Mouse (Mus musculus): ENCODE data around the gene Olfr568. TPM values are rescaled to one million over a fixed set of nuclear protein-coding genes. Genes with fewer than 3 reads are reported as not detected.

The Olfr568 gene
- not detected in 2 replicates for polyA plus RNA-seq (2015; fragmentation: Nextera tagmentation; extraction: Ambion mirVana)

DNA sequence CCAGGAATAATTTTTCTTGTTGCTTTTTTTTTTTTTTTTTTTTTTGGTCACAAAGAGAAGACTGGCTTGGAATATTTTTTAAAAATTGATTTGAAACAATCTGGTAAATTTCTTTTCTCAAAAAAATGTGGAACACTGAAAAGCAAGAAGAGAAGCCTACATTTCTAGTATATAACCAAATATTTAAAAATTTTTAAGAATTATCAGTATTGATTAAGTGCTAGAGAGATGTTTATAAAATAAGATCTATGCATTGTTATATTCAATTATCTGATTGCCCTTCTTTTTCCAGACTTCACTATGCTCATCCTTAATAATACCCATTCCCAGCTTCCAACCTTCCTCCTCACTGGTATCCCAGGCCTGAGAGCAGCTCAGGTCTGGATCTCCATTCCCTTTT, at the start of gene Olfr568:
TSS of gene Olfr568 (plus strand) at position 301 of the 400 bp plus-strand sequence.
- Histone ChIP-seq H3K4me3 (ENCODE audit: low read depth, low read length) (no peak within 1 kb of the TSS), H3K27me3 (ENCODE audit: control insufficient read depth, insufficient read depth, low read length) (no peaks in the 10 kb centered on the region), H3K27ac (replicated peaks) (no peak within 1 kb of the TSS), H3K4me2 (replicated peaks; ENCODE audit: low read depth) (no peak within 1 kb of the TSS), H3K36me3 (ENCODE audit: control insufficient read depth, insufficient read depth, low read length) (no peaks in the 10 kb centered on the region), H3K9me3 (ENCODE audit: control insufficient read depth, low read length) (no peaks in the 10 kb centered on the region), H3K4me1 (replicated peaks; ENCODE audit: control insufficient read depth, insufficient read depth) (no peaks in the 10 kb centered on the region), H3K9ac (ENCODE audit: low read length) (no peak within 1 kb of the TSS)
- DNase-seq (ENCODE audit: low spot score) = no peak
- no peak for ATAC-seq (ENCODE audit: low FRiP score, low TSS enrichment)
- TF ChIP-seq EP300 (optimal IDR thresholded peaks at IDR 0.05) (no peak), CTCF (IDR thresholded peaks at IDR 0.05; ENCODE audit: low read depth) (no peak)

DNA sequence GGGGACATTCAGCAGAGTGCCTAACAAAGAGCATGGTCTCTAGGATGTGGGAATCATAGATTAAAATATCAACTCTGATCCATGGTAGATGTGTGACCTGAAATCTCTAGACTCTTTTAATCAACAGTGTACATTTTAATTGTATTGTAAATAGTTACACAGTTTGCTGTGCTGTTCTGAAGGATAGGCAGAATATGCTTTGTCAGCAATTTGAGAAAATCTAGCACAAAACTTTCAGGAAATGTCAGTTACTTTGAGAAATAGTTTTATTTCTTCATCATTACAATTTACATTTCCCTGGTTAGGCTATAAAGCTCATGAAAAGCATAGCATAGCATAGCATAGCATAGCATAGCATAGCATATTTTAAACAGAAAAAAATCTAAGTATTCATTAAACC, 21.1 kb upstream of the Olfr568 start:
- DNase-seq (ENCODE audit: low spot score) (no peak), ATAC-seq (ENCODE audit: low FRiP score, low TSS enrichment) (no peak)
- H3K36me3 ChIP-seq (ENCODE audit: control insufficient read depth, insufficient read depth, low read length) = no peaks in the 10 kb centered on the region
- H3K4me1 ChIP-seq (replicated peaks; ENCODE audit: control insufficient read depth, insufficient read depth) = no peaks in the 10 kb centered on the region
- no peak overlapping the region for H3K4me3 ChIP-seq (ENCODE audit: low read depth, low read length)
- no peak overlapping the region for H3K9ac ChIP-seq (ENCODE audit: low read length)
- TF ChIP-seq EP300 (optimal IDR thresholded peaks at IDR 0.05) (no peak), CTCF (IDR thresholded peaks at IDR 0.05; ENCODE audit: low read depth) (no peak)
- no peaks in the 10 kb centered on the region for H3K27me3 ChIP-seq (ENCODE audit: control insufficient read depth, insufficient read depth, low read length)
- no peaks in the 10 kb centered on the region for H3K9me3 ChIP-seq (ENCODE audit: control insufficient read depth, low read length)
- H3K27ac ChIP-seq (replicated peaks) = no peak overlapping the region
- no peak overlapping the region for H3K4me2 ChIP-seq (replicated peaks; ENCODE audit: low read depth)

DNA sequence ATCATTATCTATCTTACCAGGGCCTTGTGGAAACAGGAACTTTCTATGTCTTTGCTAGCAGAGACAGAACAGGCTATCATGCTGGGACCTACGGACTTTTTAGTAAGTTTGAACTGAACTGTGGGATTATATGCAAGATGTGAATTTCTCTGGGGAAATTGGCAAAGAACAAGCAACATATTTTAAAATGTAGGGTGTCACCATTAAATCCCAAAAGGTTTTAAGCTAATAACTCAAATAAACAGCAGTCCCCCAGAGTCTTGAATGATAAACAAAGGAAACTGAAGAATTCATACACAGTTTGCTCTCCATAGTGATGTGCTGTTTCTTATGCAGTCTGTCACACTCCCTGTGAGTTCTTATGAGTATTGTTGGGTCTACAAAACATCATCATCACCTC, 18.3 kb upstream of the Olfr568 start, which contains the start of gene Olfr566:
TSS of gene Olfr566 (minus strand) at position 101 of the 400 bp plus-strand sequence.
- 59% methylated on average over 1 of the region's 1 CpGs for WGBS

DNA sequence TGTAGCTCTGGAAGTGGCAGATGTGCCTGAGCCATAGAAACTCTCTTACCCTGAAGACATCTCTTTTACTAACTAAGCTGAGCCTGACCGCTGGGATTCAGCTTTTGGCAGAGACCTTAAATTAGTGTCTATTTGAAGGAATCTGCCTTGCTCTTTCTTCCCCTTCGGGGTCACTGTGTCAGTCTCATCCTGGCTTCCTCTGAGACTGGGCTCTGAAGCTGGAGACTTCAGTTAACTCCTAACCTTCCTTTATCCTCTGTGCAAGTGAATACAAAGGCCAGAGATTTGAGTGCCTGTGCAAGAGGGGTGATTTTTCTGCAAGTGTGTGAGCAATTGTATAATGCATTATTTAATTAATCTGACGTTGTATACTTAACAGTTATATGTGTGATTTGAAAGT, 13.9 kb downstream of the Olfr568 start, which contains the start of gene Olfr569:
TSS of gene Olfr569 (minus strand) at position 101 of the 400 bp plus-strand sequence.
- H3K4me1 ChIP-seq (replicated peaks; ENCODE audit: control insufficient read depth, insufficient read depth) = no peaks in the 10 kb centered on the region
- H3K9me3 ChIP-seq (ENCODE audit: control insufficient read depth, low read length) = no peaks in the 10 kb centered on the region
- no peak for TF ChIP-seq EP300 (optimal IDR thresholded peaks at IDR 0.05)
- no peak for TF ChIP-seq CTCF (IDR thresholded peaks at IDR 0.05; ENCODE audit: low read depth)
- H3K4me2 ChIP-seq (replicated peaks; ENCODE audit: low read depth) = no peak within 1 kb of the TSS
- no peaks in the 10 kb centered on the region for H3K27me3 ChIP-seq (ENCODE audit: control insufficient read depth, insufficient read depth, low read length)
- H3K27ac ChIP-seq (replicated peaks) = no peak within 1 kb of the TSS
- no peak within 1 kb of the TSS for H3K4me3 ChIP-seq (ENCODE audit: low read depth, low read length)
- ATAC-seq (ENCODE audit: low FRiP score, low TSS enrichment) (no peak), DNase-seq (ENCODE audit: low spot score) (no peak)
- 69% methylated on average over 3 of the region's 3 CpGs for WGBS
- H3K9ac ChIP-seq (ENCODE audit: low read length) = no peak within 1 kb of the TSS
- H3K36me3 ChIP-seq (ENCODE audit: control insufficient read depth, insufficient read depth, low read length) = no peaks in the 10 kb centered on the region

More for the DNA sequence above, 18.3 kb upstream of the Olfr568 start, which contains the start of gene Olfr566:
- no peak within 1 kb of the TSS for H3K9ac ChIP-seq (ENCODE audit: low read length)
- ATAC-seq (ENCODE audit: low FRiP score, low TSS enrichment) (no peak), DNase-seq (ENCODE audit: low spot score) (no peak)
- H3K4me2 ChIP-seq (replicated peaks; ENCODE audit: low read depth) = no peak within 1 kb of the TSS
- H3K27me3 ChIP-seq (ENCODE audit: control insufficient read depth, insufficient read depth, low read length) = no peaks in the 10 kb centered on the region
- no peaks in the 10 kb centered on the region for H3K4me1 ChIP-seq (replicated peaks; ENCODE audit: control insufficient read depth, insufficient read depth)
- H3K4me3 ChIP-seq (ENCODE audit: low read depth, low read length) = no peak within 1 kb of the TSS
- no peaks in the 10 kb centered on the region for H3K9me3 ChIP-seq (ENCODE audit: control insufficient read depth, low read length)
- no peaks in the 10 kb centered on the region for H3K36me3 ChIP-seq (ENCODE audit: control insufficient read depth, insufficient read depth, low read length)
- TF ChIP-seq EP300 (optimal IDR thresholded peaks at IDR 0.05) = no peak
- no peak for TF ChIP-seq CTCF (IDR thresholded peaks at IDR 0.05; ENCODE audit: low read depth)
- H3K27ac ChIP-seq (replicated peaks) = no peak within 1 kb of the TSS

DNA sequence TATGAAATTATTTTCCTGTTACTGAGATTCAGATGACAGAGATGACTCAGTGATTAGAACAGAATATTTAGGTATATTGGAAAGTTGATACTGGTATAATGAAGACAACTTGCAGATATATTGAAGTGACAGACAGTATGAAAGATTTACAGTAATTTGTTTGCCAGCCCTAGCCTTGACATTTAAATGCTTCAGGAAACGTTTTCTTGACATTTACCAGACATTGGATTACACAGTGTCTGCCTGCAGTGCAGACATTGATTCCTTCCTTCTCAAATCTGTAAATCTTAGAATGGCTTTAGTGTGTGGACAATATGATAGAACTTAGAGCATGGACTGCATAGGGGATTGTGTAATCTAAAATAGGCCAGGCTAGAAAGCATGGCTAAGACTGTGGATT, 38.3 kb downstream of the Olfr568 start:
- no peak overlapping the region for H3K9ac ChIP-seq (ENCODE audit: low read length)
- H3K4me1 ChIP-seq (replicated peaks; ENCODE audit: control insufficient read depth, insufficient read depth) = no peaks in the 10 kb centered on the region
- DNase-seq (ENCODE audit: low spot score) = no peak
- no peaks in the 10 kb centered on the region for H3K36me3 ChIP-seq (ENCODE audit: control insufficient read depth, insufficient read depth, low read length)
- H3K27ac ChIP-seq (replicated peaks) = no peak overlapping the region
- no peak overlapping the region for H3K4me3 ChIP-seq (ENCODE audit: low read depth, low read length)
- TF ChIP-seq CTCF (IDR thresholded peaks at IDR 0.05; ENCODE audit: low read depth) = no peak
- H3K4me2 ChIP-seq (replicated peaks; ENCODE audit: low read depth) = no peak overlapping the region
- 24% methylated on average over 1 of the region's 1 CpGs for WGBS
- H3K27me3 ChIP-seq (ENCODE audit: control insufficient read depth, insufficient read depth, low read length) = no peaks in the 10 kb centered on the region
- no peaks in the 10 kb centered on the region for H3K9me3 ChIP-seq (ENCODE audit: control insufficient read depth, low read length)
- no peak for ATAC-seq (ENCODE audit: low FRiP score, low TSS enrichment)

DNA sequence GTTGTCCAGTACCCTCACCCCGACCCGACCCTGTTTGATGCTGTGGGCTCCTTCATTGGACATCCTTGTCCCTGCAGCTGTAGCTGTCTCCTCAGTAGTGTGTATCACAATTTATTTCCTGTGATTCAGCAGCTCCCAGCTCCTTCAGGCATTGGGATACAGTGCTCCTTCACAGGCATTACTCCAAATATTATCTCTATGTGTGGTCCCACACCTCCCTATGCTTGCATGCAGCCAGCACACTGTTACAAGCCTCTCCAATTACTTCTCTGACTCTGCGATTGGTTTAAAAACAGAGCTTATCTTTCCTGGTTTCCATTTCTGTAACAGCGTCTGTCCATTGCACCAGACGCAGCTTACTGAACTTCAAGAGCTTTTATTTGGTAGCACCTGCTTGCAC, 39.5 kb downstream of the Olfr568 start:
- H3K4me1 ChIP-seq (replicated peaks; ENCODE audit: control insufficient read depth, insufficient read depth) = no peaks in the 10 kb centered on the region
- H3K27me3 ChIP-seq (ENCODE audit: control insufficient read depth, insufficient read depth, low read length) = no peaks in the 10 kb centered on the region
- 44% methylated on average over 5 of the region's 5 CpGs for WGBS
- no peak overlapping the region for H3K4me2 ChIP-seq (replicated peaks; ENCODE audit: low read depth)
- H3K27ac ChIP-seq (replicated peaks) = no peak overlapping the region
- DNase-seq (ENCODE audit: low spot score) (no peak), ATAC-seq (ENCODE audit: low FRiP score, low TSS enrichment) (no peak)
- H3K9me3 ChIP-seq (ENCODE audit: control insufficient read depth, low read length) = no peaks in the 10 kb centered on the region
- TF ChIP-seq CTCF (IDR thresholded peaks at IDR 0.05; ENCODE audit: low read depth) (no peak), EP300 (optimal IDR thresholded peaks at IDR 0.05) (no peak)
- no peak overlapping the region for H3K4me3 ChIP-seq (ENCODE audit: low read depth, low read length)
- no peaks in the 10 kb centered on the region for H3K36me3 ChIP-seq (ENCODE audit: control insufficient read depth, insufficient read depth, low read length)
- no peak overlapping the region for H3K9ac ChIP-seq (ENCODE audit: low read length)
